Mouse (Mus musculus): Measurements from ENCODE around the gene Kbtbd13. TPM values are rescaled to one million over a fixed set of nuclear protein-coding genes. Genes with fewer than 3 reads are reported as not detected.

Kbtbd13 gene
- polyA plus RNA-seq, 1 experiment from 2014 or later: 0.38 TPM

- no peak overlapping the region for H3K9ac ChIP-seq (replicated peaks; ENCODE audit: low read depth, low read length)
- no peak for ATAC-seq (ENCODE audit: insufficient number of reproducible peaks, insufficient read depth, low FRiP score, low read depth)
- 82% methylated on average over 5 of the region's 5 CpGs for WGBS
- no peak overlapping the region for H3K4me3 ChIP-seq (ENCODE audit: low read depth, low read length)
- H3K27me3 ChIP-seq (ENCODE audit: control insufficient read depth, insufficient read depth, low read length): no peaks in the 10 kb centered on the region
- H3K27ac ChIP-seq (ENCODE audit: low read length): no peak overlapping the region
- 0 out of 2 replicates have a peak, but pooled peaks cover 5% of the 10 kb centered on the region for H3K4me1 ChIP-seq (ENCODE audit: control insufficient read depth, insufficient read depth, low read length)
- no peak overlapping the region for H3K4me2 ChIP-seq (replicated peaks; ENCODE audit: low read depth, low read length)
- H3K9me3 ChIP-seq (ENCODE audit: control insufficient read depth, low read depth, low read length): no peaks in the 10 kb centered on the region
- no peaks in the 10 kb centered on the region for H3K36me3 ChIP-seq (ENCODE audit: control insufficient read depth, insufficient read depth, low read length)
These were observed 15.9 kb upstream of the Kbtbd13 start for GRCm38 (mm10) chr9:65407327-65407726.

- H3K4me3 ChIP-seq (ENCODE audit: low read depth, low read length): no peak overlapping the region
- 85% methylated on average over 2 of the region's 2 CpGs for WGBS
These were observed 13.7 kb upstream of the Kbtbd13 start for GRCm38 (mm10) chr9:65405184-65405449.

GRCm38 (mm10) chr9:65404331-65405183 is 13.1 kb upstream of the Kbtbd13 start:
- no peaks in the 10 kb centered on the region for H3K9me3 ChIP-seq (ENCODE audit: control insufficient read depth, low read depth, low read length)
- 0 out of 2 replicates have a peak, but pooled peaks cover 5% of the 10 kb centered on the region for H3K4me1 ChIP-seq (ENCODE audit: control insufficient read depth, insufficient read depth, low read length)
- no peak overlapping the region for H3K9ac ChIP-seq (replicated peaks; ENCODE audit: low read depth, low read length)
- H3K4me3 ChIP-seq (ENCODE audit: low read depth, low read length): no peak overlapping the region
- WGBS: 62% methylated on average over 15 of the region's 15 CpGs
- no peaks in the 10 kb centered on the region for H3K36me3 ChIP-seq (ENCODE audit: control insufficient read depth, insufficient read depth, low read length)
- H3K27ac ChIP-seq (ENCODE audit: low read length): no peak overlapping the region
- no peaks in the 10 kb centered on the region for H3K27me3 ChIP-seq (ENCODE audit: control insufficient read depth, insufficient read depth, low read length)
- no peak for ATAC-seq (ENCODE audit: insufficient number of reproducible peaks, insufficient read depth, low FRiP score, low read depth)
- no peak overlapping the region for H3K4me2 ChIP-seq (replicated peaks; ENCODE audit: low read depth, low read length)

More at GRCm38 (mm10) chr9:65405184-65405449, 13.7 kb upstream of the Kbtbd13 start:
- H3K4me2 ChIP-seq (replicated peaks; ENCODE audit: low read depth, low read length): no peak overlapping the region
- no peaks in the 10 kb centered on the region for H3K9me3 ChIP-seq (ENCODE audit: control insufficient read depth, low read depth, low read length)
- H3K9ac ChIP-seq (replicated peaks; ENCODE audit: low read depth, low read length): no peak overlapping the region
- 0 out of 2 replicates have a peak, but pooled peaks cover 5% of the 10 kb centered on the region for H3K4me1 ChIP-seq (ENCODE audit: control insufficient read depth, insufficient read depth, low read length)
- no peaks in the 10 kb centered on the region for H3K36me3 ChIP-seq (ENCODE audit: control insufficient read depth, insufficient read depth, low read length)
- no peak overlapping the region for H3K27ac ChIP-seq (ENCODE audit: low read length)
- ATAC-seq (ENCODE audit: insufficient number of reproducible peaks, insufficient read depth, low FRiP score, low read depth): no peak
- H3K27me3 ChIP-seq (ENCODE audit: control insufficient read depth, insufficient read depth, low read length): no peaks in the 10 kb centered on the region

- no peak overlapping the region for H3K4me2 ChIP-seq (replicated peaks; ENCODE audit: low read depth, low read length)
- WGBS: 87% methylated on average over 6 of the region's 6 CpGs
- no peak for ATAC-seq (ENCODE audit: insufficient number of reproducible peaks, insufficient read depth, low FRiP score, low read depth)
- no peak overlapping the region for H3K27ac ChIP-seq (ENCODE audit: low read length)
- H3K27me3 ChIP-seq (ENCODE audit: control insufficient read depth, insufficient read depth, low read length): no peaks in the 10 kb centered on the region
- H3K36me3 ChIP-seq (ENCODE audit: control insufficient read depth, insufficient read depth, low read length): no peaks in the 10 kb centered on the region
- no peak overlapping the region for H3K4me3 ChIP-seq (ENCODE audit: low read depth, low read length)
- no peaks in the 10 kb centered on the region for H3K9me3 ChIP-seq (ENCODE audit: control insufficient read depth, low read depth, low read length)
- peaks cover 18% of the 10 kb centered on the region for H3K4me1 ChIP-seq (ENCODE audit: control insufficient read depth, insufficient read depth, low read length)
- no peak overlapping the region for H3K9ac ChIP-seq (replicated peaks; ENCODE audit: low read depth, low read length)
These were observed 8.5 kb upstream of the Kbtbd13 start for GRCm38 (mm10) chr9:65399934-65400333.

- under 1% methylated on average over 24 of the region's 24 CpGs for WGBS
- peaks cover 14% of the 10 kb centered on the region for H3K4me1 ChIP-seq (ENCODE audit: control insufficient read depth, insufficient read depth, low read length)
- H3K9me3 ChIP-seq (ENCODE audit: control insufficient read depth, low read depth, low read length): no peaks in the 10 kb centered on the region
- peak within 1 kb of the TSS; percentile 40 for H3K4me3 ChIP-seq (ENCODE audit: low read depth, low read length)
- H3K9ac ChIP-seq (replicated peaks; ENCODE audit: low read depth, low read length): peak within 1 kb of the TSS; percentile 31; the same call in 1 of the 2 replicates
- H3K27me3 ChIP-seq (ENCODE audit: control insufficient read depth, insufficient read depth, low read length): no peaks in the 10 kb centered on the region
- H3K36me3 ChIP-seq (ENCODE audit: control insufficient read depth, insufficient read depth, low read length): no peaks in the 10 kb centered on the region
- ATAC-seq (ENCODE audit: insufficient number of reproducible peaks, insufficient read depth, low FRiP score, low read depth): peak; percentile 74; the same call in 1 of the 2 replicates
- H3K27ac ChIP-seq (ENCODE audit: low read length): no peak within 1 kb of the TSS
- peak within 1 kb of the TSS; percentile 75 for H3K4me2 ChIP-seq (replicated peaks; ENCODE audit: low read depth, low read length)
These were observed 6.8 kb upstream of the Kbtbd13 start, which contains the start of gene Rasl12 for GRCm38 (mm10) chr9:65398279-65398678. TSS of gene Rasl12 (plus strand) at chr9:65398506.

GRCm38 (mm10) chr9:65394360-65394759 is 2.9 kb upstream of the Kbtbd13 start:
- Histone ChIP-seq H3K36me3 (ENCODE audit: control insufficient read depth, insufficient read depth, low read length) (no peaks in the 10 kb centered on the region), H3K4me1 (ENCODE audit: control insufficient read depth, insufficient read depth, low read length) (peaks cover 20% of the 10 kb centered on the region), H3K27me3 (ENCODE audit: control insufficient read depth, insufficient read depth, low read length) (peaks cover 28% of the 10 kb centered on the region), H3K9me3 (ENCODE audit: control insufficient read depth, low read depth, low read length) (no peaks in the 10 kb centered on the region), H3K4me2 (replicated peaks; ENCODE audit: low read depth, low read length) (no peak overlapping the region), H3K27ac (ENCODE audit: low read length) (no peak overlapping the region), H3K9ac (replicated peaks; ENCODE audit: low read depth, low read length) (no peak overlapping the region), H3K4me3 (ENCODE audit: low read depth, low read length) (no peak overlapping the region)
- no peak for ATAC-seq (ENCODE audit: insufficient number of reproducible peaks, insufficient read depth, low FRiP score, low read depth)
- WGBS: 50% methylated on average over 2 of the region's 2 CpGs

- peaks cover 31% of the 10 kb centered on the region for H3K27me3 ChIP-seq (ENCODE audit: control insufficient read depth, insufficient read depth, low read length)
- 50% methylated on average over 2 of the region's 2 CpGs for WGBS
- H3K4me1 ChIP-seq (ENCODE audit: control insufficient read depth, insufficient read depth, low read length): peaks cover 17% of the 10 kb centered on the region
- no peak overlapping the region for H3K4me3 ChIP-seq (ENCODE audit: low read depth, low read length)
- H3K4me2 ChIP-seq (replicated peaks; ENCODE audit: low read depth, low read length): no peak overlapping the region
- ATAC-seq (ENCODE audit: insufficient number of reproducible peaks, insufficient read depth, low FRiP score, low read depth): no peak
- H3K9me3 ChIP-seq (ENCODE audit: control insufficient read depth, low read depth, low read length): no peaks in the 10 kb centered on the region
- no peaks in the 10 kb centered on the region for H3K36me3 ChIP-seq (ENCODE audit: control insufficient read depth, insufficient read depth, low read length)
- no peak overlapping the region for H3K27ac ChIP-seq (ENCODE audit: low read length)
- H3K9ac ChIP-seq (replicated peaks; ENCODE audit: low read depth, low read length): no peak overlapping the region
These were observed 2.2 kb upstream of the Kbtbd13 start for GRCm38 (mm10) chr9:65393606-65394005.

- H3K36me3 ChIP-seq (ENCODE audit: control insufficient read depth, insufficient read depth, low read length): no peaks in the 10 kb centered on the region
- ATAC-seq (ENCODE audit: insufficient number of reproducible peaks, insufficient read depth, low FRiP score, low read depth): no peak
- no peaks in the 10 kb centered on the region for H3K9me3 ChIP-seq (ENCODE audit: control insufficient read depth, low read depth, low read length)
- no peak overlapping the region for H3K4me3 ChIP-seq (ENCODE audit: low read depth, low read length)
- H3K4me2 ChIP-seq (replicated peaks; ENCODE audit: low read depth, low read length): no peak overlapping the region
- peaks cover 31% of the 10 kb centered on the region for H3K27me3 ChIP-seq (ENCODE audit: control insufficient read depth, insufficient read depth, low read length)
- WGBS: 27% methylated on average over 6 of the region's 6 CpGs
- peaks cover 12% of the 10 kb centered on the region for H3K4me1 ChIP-seq (ENCODE audit: control insufficient read depth, insufficient read depth, low read length)
- no peak overlapping the region for H3K9ac ChIP-seq (replicated peaks; ENCODE audit: low read depth, low read length)
- H3K27ac ChIP-seq (ENCODE audit: low read length): no peak overlapping the region
These were observed 1.3 kb upstream of the Kbtbd13 start for GRCm38 (mm10) chr9:65392638-65393364.

Measured in stomach, embryonic 14.5 days (tissue).